Mouse (Mus musculus): ENCODE measurements around the gene Med20.

DNA sequence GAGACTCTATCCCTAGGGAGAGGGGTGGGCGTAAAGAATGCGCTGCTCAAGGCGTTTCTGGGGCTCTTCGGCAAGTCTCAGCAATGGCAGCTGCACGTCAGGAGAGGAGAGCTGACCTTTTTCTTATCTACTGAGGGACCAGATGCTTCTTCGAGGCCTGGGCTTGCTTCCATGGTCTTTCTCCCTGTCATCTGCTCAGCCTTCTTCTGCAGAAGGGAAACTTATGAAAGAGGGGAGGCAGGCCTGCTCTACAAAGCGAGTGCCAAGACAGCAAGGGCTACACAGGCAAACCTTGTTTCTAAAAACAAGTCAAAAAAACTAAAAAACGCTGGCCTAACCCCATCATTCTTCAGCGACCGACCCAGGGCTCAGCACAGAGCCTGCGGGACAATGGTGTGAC, 36.6 kb upstream of the Med20 start:
- TF ChIP-seq CTCF (IDR thresholded peaks at IDR 0.05; ENCODE audit: low read depth): no peak
- TF ChIP-seq EP300 (optimal IDR thresholded peaks at IDR 0.05): no peak
